Mouse (Mus musculus) liver, embryonic 13.5 days (tissue): ENCODE measurements at regions not wholly inside any gene's neighbourhood (a gene's known extent, or its start where the extent isn't known, plus 50 kb on each side); places are given as distances from the start of the nearest gene placed in this dataset.

Experiments
- ATAC-seq: fragments of 200-750 bp; cut with Nextera tagmentation; 2 replicates; pipeline ENCODE4 v1.8.0; 2017; ENCODE audit warnings: low read depth, mild to moderate bottlenecking, moderate number of reproducible peaks, moderate library complexity
- DNase-seq: peaks from one replicate; pipeline ENCODE4 v3.0.0; 2022
- H3K27ac ChIP-seq: fragments of 300-500 bp; sonication (generic); 2 replicates; pipeline ENCODE4 v1.5.1; 2015; ENCODE audit warnings: moderate library complexity, mild to moderate bottlenecking, inconsistent platforms
- H3K27me3 ChIP-seq: fragments of 300-500 bp; sonication (generic); 2 replicates; pipeline ENCODE4 v1.6.1; 2015; ENCODE audit warnings: mild to moderate bottlenecking, inconsistent platforms
- H3K36me3 ChIP-seq: fragments of 300-500 bp; sonication (generic); 2 replicates; pipeline ENCODE4 v1.6.1; 2015; ENCODE audit warnings: mild to moderate bottlenecking, inconsistent platforms
- H3K4me1 ChIP-seq: fragments of 300-500 bp; sonication (generic); replicated peaks from 2 replicates; pipeline ENCODE4 v1.6.1; 2015; ENCODE audit warnings: inconsistent platforms
- H3K4me2 ChIP-seq: fragments of 300-500 bp; sonication (generic); 2 replicates; pipeline ENCODE4 v1.6.1; 2015; ENCODE audit warnings: inconsistent platforms, mild to moderate bottlenecking, moderate library complexity
- H3K4me3 ChIP-seq: fragments of 300-500 bp; sonication (generic); replicated peaks from 2 replicates; pipeline ENCODE4 v1.5.1; 2015; ENCODE audit warnings: mild to moderate bottlenecking, inconsistent platforms
- H3K9ac ChIP-seq: fragments of 300-500 bp; sonication (generic); 2 replicates; pipeline ENCODE4 v1.6.1; 2015; ENCODE audit warnings: mild to moderate bottlenecking, inconsistent platforms
- H3K9me3 ChIP-seq: fragments of 300-500 bp; sonication (generic); replicated peaks from 2 replicates; pipeline ENCODE4 v1.6.1; 2016; ENCODE audit warnings: inconsistent platforms
- WGBS: fragments of 180-500 bp; shearing (Covaris S2); methylation state at CpG from one replicate; pipeline ENCODE4 v1.1.7; 2015; ENCODE audit not compliant: insufficient replicate concordance; 5-methylcytosine and 5-hydroxymethylcytosine counted together

GRCm38 (mm10) chr3:66812686-66813445, 168.3 kb upstream of the Rsrc1 start:
- Histone ChIP-seq H3K9ac (no peak overlapping the region), H3K27me3 (no peaks in the 10 kb centered on the region), H3K9me3 (no peaks in the 10 kb centered on the region), H3K36me3 (no peaks in the 10 kb centered on the region), H3K4me3 (no peak overlapping the region), H3K4me2 (no peak overlapping the region), H3K27ac (no peak overlapping the region), H3K4me1 (no peaks in the 10 kb centered on the region)
- ATAC-seq = no peak
- 62% methylated on average over 5 of the region's 5 CpGs for WGBS
- no peak for DNase-seq

- Histone ChIP-seq H3K4me2 (no peak overlapping the region), H3K36me3 (no peaks in the 10 kb centered on the region), H3K9me3 (no peaks in the 10 kb centered on the region), H3K4me1 (no peaks in the 10 kb centered on the region), H3K9ac (no peak overlapping the region), H3K27ac (no peak overlapping the region), H3K27me3 (no peaks in the 10 kb centered on the region), H3K4me3 (no peak overlapping the region)
- WGBS = 70% methylated on average over 3 of the region's 3 CpGs
- DNase-seq = no peak
- no peak for ATAC-seq
Measured at GRCm38 (mm10) chr3:66825761-66826160, 155.4 kb upstream of the Rsrc1 start.
